Mouse (Mus musculus) MEL (cell line): ENCODE results near the gene Aldh3b1. TPM values are rescaled to one million over a fixed set of nuclear protein-coding genes. Genes with fewer than 3 reads are reported as not detected.
A peak's percentile ranks its signal among the peaks of the same experiment; 100 is the strongest.

Experiments used
- DNase-seq: peaks from one replicate; pipeline ENCODE4 v3.0.0; 2011; ENCODE audit warnings: low read depth, low spot score
- H3K27ac ChIP-seq: 2 replicates; pipeline ENCODE4 v1.5.1; 2012; ENCODE audit warnings: low read depth, mild to moderate bottlenecking, control low read depth, low read length, moderate library complexity; ENCODE audit not compliant: control insufficient read depth
- H3K27me3 ChIP-seq, 2 experiments: fragments of 150-350 bp in 1 of 2; sonication (generic) in 1 of 2; 2 replicates each; pipeline ENCODE4 v1.6.1; 2012; ENCODE audit warnings: low read length in 2 of 2, mild to moderate bottlenecking in 2 of 2, improper control_type of control experiment in 1 of 2, moderate library complexity in 1 of 2; ENCODE audit not compliant: insufficient read depth in 2 of 2, control insufficient read depth in 1 of 2
- H3K36me3 ChIP-seq, 2 experiments: 2 replicates each; pipeline ENCODE4 v1.6.1; 2012 to 2014; ENCODE audit warnings: low read length in 2 of 2, improper control_type of control experiment in 1 of 2, inconsistent platforms in 1 of 2, mild to moderate bottlenecking in 1 of 2; ENCODE audit not compliant: insufficient read depth in 2 of 2, control insufficient read depth in 1 of 2
- H3K4me1 ChIP-seq, 2 experiments: fragments of 150-350 bp in 1 of 2; sonication (generic) in 1 of 2; 2 replicates each; pipeline ENCODE4 v1.6.1; 2012; ENCODE audit warnings: low read length in 2 of 2, improper control_type of control experiment in 1 of 2, mild to moderate bottlenecking in 1 of 2; ENCODE audit not compliant: insufficient read depth in 2 of 2, control insufficient read depth in 1 of 2
- H3K4me3 ChIP-seq, 2 experiments: fragments of 150-350 bp in 1 of 2; sonication (generic) in 1 of 2; 2 replicates each; pipeline ENCODE4 v1.5.1; 2012; ENCODE audit warnings: low read depth in 2 of 2, low read length in 2 of 2, mild to moderate bottlenecking in 2 of 2, moderate library complexity in 2 of 2, control low read depth in 1 of 2, improper control_type of control experiment in 1 of 2; ENCODE audit not compliant: control insufficient read depth in 1 of 2, insufficient read depth in 1 of 2
- H3K79me2 ChIP-seq: 2 replicates; pipeline ENCODE4 v1.6.1; 2012; ENCODE audit warnings: mild to moderate bottlenecking, low read length, moderate library complexity; ENCODE audit not compliant: control insufficient read depth, poor library complexity, insufficient read depth
- H3K9ac ChIP-seq: 2 replicates; pipeline ENCODE4 v1.6.1; 2012; ENCODE audit warnings: low read depth, mild to moderate bottlenecking, control low read depth, low read length, moderate library complexity; ENCODE audit not compliant: control insufficient read depth, poor library complexity, severe bottlenecking
- H3K9me3 ChIP-seq: fragments of 150-350 bp; sonication (generic); replicated peaks from 2 replicates; pipeline ENCODE4 v1.6.1; 2012; ENCODE audit warnings: mild to moderate bottlenecking, low read length, improper control_type of control experiment, moderate library complexity; ENCODE audit not compliant: insufficient read depth
- BHLHE40 ChIP-seq: IDR thresholded peaks from 2 replicates; pipeline ENCODE4 v1.6.1; 2012; ENCODE audit warnings: low read depth, mild to moderate bottlenecking, inconsistent platforms, low read length, improper control_type of control experiment, borderline replicate concordance
- CHD1 ChIP-seq: IDR thresholded peaks from 2 replicates; pipeline ENCODE4 v1.6.1; 2012; ENCODE audit warnings: low read depth, mild to moderate bottlenecking, inconsistent platforms, low read length, improper control_type of control experiment
- CHD2 ChIP-seq: IDR thresholded peaks from 2 replicates; pipeline ENCODE4 v1.6.1; 2011; ENCODE audit warnings: low read length, improper control_type of control experiment
- CTCF ChIP-seq, 3 experiments: IDR thresholded peaks in 2 of 3; conservative IDR thresholded peaks in 1 of 3; 2 replicates each; pipeline ENCODE4 v1.5.1; 2011 to 2012; ENCODE audit warnings: low read length in 3 of 3, low read depth in 2 of 3, mild to moderate bottlenecking in 2 of 3, improper control_type of control experiment in 1 of 3, inconsistent platforms in 1 of 3, mixed read lengths in 1 of 3, moderate library complexity in 1 of 3; ENCODE audit not compliant: control insufficient read depth in 1 of 3, insufficient read depth in 1 of 3, poor library complexity in 1 of 3, severe bottlenecking in 1 of 3
- E2F4 ChIP-seq: IDR thresholded peaks from 2 replicates; pipeline ENCODE4 v1.6.1; 2011; ENCODE audit warnings: low read depth, low read length, improper control_type of control experiment, borderline replicate concordance
- KAT2A ChIP-seq: conservative IDR thresholded peaks from 2 replicates; pipeline ENCODE4 v1.6.1; 2012; ENCODE audit warnings: low read depth, low read length, improper control_type of control experiment, inconsistent platforms
- MAX ChIP-seq: IDR thresholded peaks from 2 replicates; pipeline ENCODE4 v1.6.1; 2011; ENCODE audit warnings: low read length, improper control_type of control experiment
- MEF2A ChIP-seq: IDR thresholded peaks from 2 replicates; pipeline ENCODE4 v1.6.1; 2014; ENCODE audit warnings: low read depth, mild to moderate bottlenecking, inconsistent platforms, low read length, improper control_type of control experiment; ENCODE audit not compliant: poor library complexity, insufficient replicate concordance, severe bottlenecking; ENCODE audit errors: extremely low read depth
- MXI1 ChIP-seq: IDR thresholded peaks from 2 replicates; pipeline ENCODE4 v1.6.1; 2011; ENCODE audit warnings: mild to moderate bottlenecking, low read depth, low read length, improper control_type of control experiment
- NELFE ChIP-seq: IDR thresholded peaks from 2 replicates; pipeline ENCODE4 v1.6.1; 2011; ENCODE audit warnings: low read depth, low read length, improper control_type of control experiment
- POLR2AphosphoS2 ChIP-seq: IDR thresholded peaks from 2 replicates; pipeline ENCODE4 v1.6.1; 2011; ENCODE audit warnings: low read length, improper control_type of control experiment
- POLR2AphosphoS5 ChIP-seq: IDR thresholded peaks from 2 replicates; pipeline ENCODE4 v1.6.1; 2012; ENCODE audit warnings: low read depth, borderline replicate concordance, mild to moderate bottlenecking, inconsistent platforms, low read length, moderate library complexity, mixed read lengths
- RCOR1 ChIP-seq: IDR thresholded peaks from 2 replicates; pipeline ENCODE4 v1.6.1; 2012; ENCODE audit warnings: low read depth, mild to moderate bottlenecking, inconsistent platforms, low read length, improper control_type of control experiment
- TBP ChIP-seq: IDR thresholded peaks from 2 replicates; pipeline ENCODE4 v1.8.0; 2011; ENCODE audit warnings: low read depth, low read length, improper control_type of control experiment
- UBTF ChIP-seq: IDR thresholded peaks from 2 replicates; pipeline ENCODE4 v1.6.1; 2012; ENCODE audit warnings: low read depth, mild to moderate bottlenecking, inconsistent platforms, low read length, improper control_type of control experiment, moderate library complexity, borderline replicate concordance; ENCODE audit not compliant: insufficient read depth
- polyA plus RNA-seq, 2 experiments: library from polyadenylated mRNA; stranded (reverse) in 1 of 2; unstranded in 1 of 2; fragments of >175 nt in 1 of 2; fragments of >200 nt in 1 of 2; gene quantifications; 2 replicates each; pipeline versions ENCODE4 v1.2.1 to v1.2.4; 2012; ENCODE audit warnings: low replicate concordance in 2 of 2, low read depth in 1 of 2; ENCODE audit not compliant: insufficient read length in 2 of 2, insufficient read depth in 1 of 2, missing spikeins in 1 of 2
- total RNA-seq: library from RNA; depleted of rRNA; stranded (reverse); fragments of 300-350 nt; gene quantifications from 2 replicates; pipeline ENCODE4 v1.2.3, GENCODE M21; 2012

Gene Aldh3b1
- total and polyA plus RNA-seq, 3 experiments, result 0.08 to 0.10 TPM; not detected in 1

DNA sequence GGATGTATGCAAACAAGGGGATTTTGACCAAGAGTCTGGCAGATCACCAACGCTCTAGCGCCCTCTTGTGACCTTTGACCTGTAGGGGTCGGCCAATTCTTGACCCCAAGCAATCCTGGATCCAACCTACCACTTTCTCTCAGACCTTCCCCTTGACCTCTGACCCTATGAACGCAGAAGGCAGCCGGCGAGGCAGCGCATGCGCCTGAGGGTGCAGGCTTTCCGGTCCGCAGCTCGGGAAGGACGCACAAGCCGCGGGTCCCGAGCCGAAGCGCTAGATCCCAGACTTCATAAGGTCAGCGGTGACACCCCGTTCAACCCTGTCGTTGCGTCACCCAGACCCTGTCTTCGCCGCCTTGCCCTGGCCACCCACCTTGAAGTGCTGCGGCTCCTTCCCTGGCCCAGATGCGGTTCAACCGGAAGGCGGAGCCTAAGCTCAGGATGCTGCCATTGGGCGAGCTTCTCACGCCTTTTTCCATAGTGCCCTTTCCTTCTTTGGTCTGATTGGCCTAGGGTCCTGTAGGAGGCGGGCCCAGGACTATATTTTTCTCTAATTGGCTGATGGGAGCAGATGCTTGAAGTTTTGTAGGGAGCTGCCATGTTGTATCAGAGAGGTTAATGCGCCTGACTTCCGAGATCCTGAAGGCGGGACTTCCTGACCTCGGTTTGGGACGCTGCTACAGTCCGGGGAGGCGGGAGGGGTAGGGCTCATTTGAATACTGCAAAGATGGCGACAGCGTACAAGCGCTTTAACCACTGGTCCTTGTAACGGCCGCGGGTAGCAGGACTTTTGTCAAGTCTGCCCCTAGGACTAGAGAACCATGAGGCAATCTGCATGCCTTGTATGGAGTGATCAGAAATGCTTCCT is 17.0 kb downstream of the Aldh3b1 start, which contains the start of gene Ndufs8 (continued):
- 0 out of 2 replicates have a peak, but pooled peaks have one; percentile 39 for TF ChIP-seq E2F4
- TF ChIP-seq CTCF (IDR thresholded peaks at IDR 0.05 in 2 of 3, conservative IDR thresholded peaks at IDR 0.05 in 1 of 3; ENCODE audit: control insufficient read depth in 1 of 3, insufficient read depth in 1 of 3, low read depth in 2 of 3, low read length in 3 of 3, poor library complexity in 1 of 3, severe bottlenecking in 1 of 3), result peak in 1 of 3 experiments; percentile 12; a peak in 1 of 6 replicates
- TF ChIP-seq MXI1, result peak; percentile 92
- TF ChIP-seq MAX, result peak; percentile 52; the same call in 1 of the 2 replicates
- peak; percentile 91 for TF ChIP-seq TBP
- peak; percentile 90 for TF ChIP-seq CHD2
- TF ChIP-seq POLR2AphosphoS5, result no peak; the same call in 1 of the 2 replicates

DNA sequence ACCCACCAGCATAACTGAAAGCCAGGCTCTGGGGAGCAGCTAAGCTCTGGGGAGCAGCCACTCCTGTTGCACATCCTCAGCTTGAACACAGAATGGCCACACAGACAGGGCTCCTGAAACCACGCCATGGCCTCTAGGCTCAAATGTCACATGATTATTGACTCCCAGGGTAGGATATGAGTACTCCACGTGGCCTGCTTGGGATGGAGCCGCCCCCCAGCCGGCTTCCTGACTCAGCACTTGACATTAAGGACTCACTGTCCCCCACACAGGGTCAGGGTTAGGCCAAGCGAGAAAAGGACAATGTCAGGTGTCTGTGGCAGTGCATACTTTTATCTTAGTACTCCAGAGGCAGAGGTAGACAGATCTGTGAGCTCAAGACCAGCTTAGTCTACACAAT is 19.4 kb downstream of the Aldh3b1 start:
- H3K4me1 ChIP-seq, result peaks cover 0 to 39% of the 10 kb centered on the region in 2 experiments; a peak in 3 of 4 replicates
- no peak for TF ChIP-seq POLR2AphosphoS2
- TF ChIP-seq CHD1, result no peak
- TF ChIP-seq KAT2A, result no peak
- no peak for TF ChIP-seq UBTF
- no peak for TF ChIP-seq E2F4
- TF ChIP-seq NELFE, result no peak
- TF ChIP-seq BHLHE40, result no peak
- TF ChIP-seq MEF2A, result no peak
- no peak for TF ChIP-seq RCOR1
- no peak for TF ChIP-seq TBP
- no peaks in the 10 kb centered on the region for H3K27me3 ChIP-seq
- H3K27ac ChIP-seq, result no peak overlapping the region
- H3K9ac ChIP-seq, result no peak overlapping the region
- no peak for DNase-seq
- peaks cover 0 to 21% of the 10 kb centered on the region in 2 experiments; a peak in 2 of 4 replicates for H3K36me3 ChIP-seq
- no peak overlapping the region for H3K4me3 ChIP-seq
- H3K79me2 ChIP-seq, result peaks cover 14% of the 10 kb centered on the region
- no peaks in the 10 kb centered on the region for H3K9me3 ChIP-seq
